Mouse (Mus musculus): ENCODE results near the gene Itpr2. TPM values are rescaled to one million over a fixed set of nuclear protein-coding genes. Genes with fewer than 3 reads are reported as not detected.

Gene Itpr2
- polyA plus RNA-seq, 1 experiment from 2014 or later = 4.1 TPM

DNA sequence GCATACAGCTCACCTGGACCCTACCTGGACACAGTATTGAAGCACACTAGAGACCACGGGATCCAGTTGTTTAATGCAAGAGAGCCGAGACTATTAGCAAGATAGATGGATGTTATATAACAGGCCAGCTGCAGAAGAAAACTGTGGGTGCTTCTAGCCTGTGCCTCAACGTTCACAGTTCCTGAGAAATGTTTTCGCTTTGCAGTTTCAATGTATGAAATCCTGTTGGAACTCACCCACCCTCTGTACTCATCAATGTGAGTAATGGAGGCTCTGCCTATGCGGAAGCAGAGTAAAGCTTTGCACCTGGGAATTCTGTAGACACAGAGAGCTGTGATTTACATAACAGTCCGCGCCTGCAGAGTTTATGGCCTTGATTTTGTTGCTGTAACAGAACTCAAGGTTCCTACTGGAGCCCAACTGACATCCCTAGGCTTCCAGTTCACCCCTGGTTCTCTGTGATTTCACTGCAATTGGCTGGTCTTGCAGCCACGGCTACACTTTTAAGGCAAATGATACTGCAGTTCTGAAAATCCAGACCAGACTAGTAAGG, 344.0 kb downstream of the Itpr2 start:
- DNase-seq (ENCODE audit: extremely low spot score, low spot score) = no peak
- no peak overlapping the region for H3K4me3 ChIP-seq
- no peaks in the 10 kb centered on the region for H3K36me3 ChIP-seq (replicated peaks)
- no peaks in the 10 kb centered on the region for H3K4me1 ChIP-seq
- H3K9me3 ChIP-seq = no peaks in the 10 kb centered on the region
- WGBS = 83% methylated on average over 8 of the region's 8 CpGs
- no peaks in the 10 kb centered on the region for H3K27me3 ChIP-seq (ENCODE audit: poor library complexity, severe bottlenecking)
- no peak overlapping the region for H3K27ac ChIP-seq

GRCm38 (mm10) chr6:146157099-146157498, 344.9 kb downstream of the Itpr2 start:
- 95% methylated on average over 14 of the region's 14 CpGs for WGBS
- no peak for DNase-seq (ENCODE audit: extremely low spot score, low spot score)
- H3K36me3 ChIP-seq (replicated peaks) = no peaks in the 10 kb centered on the region

DNA sequence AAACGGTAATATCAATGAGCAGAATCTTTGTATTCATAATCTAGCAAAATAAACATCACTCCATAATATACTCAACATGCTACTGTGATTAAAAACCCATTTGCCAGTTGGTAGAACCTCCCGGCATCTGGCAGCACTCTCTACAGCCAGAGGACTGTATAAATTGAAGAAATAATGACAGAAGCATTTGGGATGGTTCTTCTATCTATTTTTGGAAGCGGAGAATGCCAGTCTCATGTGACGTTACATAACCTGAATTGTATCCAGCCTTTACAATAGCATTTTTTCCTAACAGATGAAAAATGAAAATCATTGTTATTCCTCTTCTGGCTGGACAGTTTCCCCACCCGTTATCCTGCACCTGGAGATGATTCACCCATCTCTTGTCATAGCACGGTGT, 345.5 kb downstream of the Itpr2 start:
- no peak overlapping the region for H3K4me3 ChIP-seq
- H3K27ac ChIP-seq = no peak overlapping the region
- H3K27me3 ChIP-seq (ENCODE audit: poor library complexity, severe bottlenecking) = no peaks in the 10 kb centered on the region
- no peak for DNase-seq (ENCODE audit: extremely low spot score, low spot score)
- no peaks in the 10 kb centered on the region for H3K9me3 ChIP-seq
- WGBS = 94% methylated on average over 6 of the region's 6 CpGs
- H3K36me3 ChIP-seq (replicated peaks) = no peaks in the 10 kb centered on the region
- H3K4me1 ChIP-seq = no peaks in the 10 kb centered on the region

More at GRCm38 (mm10) chr6:146157099-146157498, 344.9 kb downstream of the Itpr2 start:
- H3K27ac ChIP-seq = no peak overlapping the region
- no peaks in the 10 kb centered on the region for H3K27me3 ChIP-seq (ENCODE audit: poor library complexity, severe bottlenecking)
- no peak overlapping the region for H3K4me3 ChIP-seq
- no peaks in the 10 kb centered on the region for H3K9me3 ChIP-seq
- H3K4me1 ChIP-seq = no peaks in the 10 kb centered on the region

- WGBS = 89% methylated on average over 8 of the region's 8 CpGs
- H3K36me3 ChIP-seq (replicated peaks) = no peaks in the 10 kb centered on the region
- no peaks in the 10 kb centered on the region for H3K4me1 ChIP-seq
- no peaks in the 10 kb centered on the region for H3K27me3 ChIP-seq (ENCODE audit: poor library complexity, severe bottlenecking)
- H3K4me3 ChIP-seq = no peak overlapping the region
- no peak for DNase-seq (ENCODE audit: extremely low spot score, low spot score)
- no peak overlapping the region for H3K27ac ChIP-seq
- no peaks in the 10 kb centered on the region for H3K9me3 ChIP-seq
Measured at GRCm38 (mm10) chr6:146155156-146155734, 346.8 kb downstream of the Itpr2 start.

DNA sequence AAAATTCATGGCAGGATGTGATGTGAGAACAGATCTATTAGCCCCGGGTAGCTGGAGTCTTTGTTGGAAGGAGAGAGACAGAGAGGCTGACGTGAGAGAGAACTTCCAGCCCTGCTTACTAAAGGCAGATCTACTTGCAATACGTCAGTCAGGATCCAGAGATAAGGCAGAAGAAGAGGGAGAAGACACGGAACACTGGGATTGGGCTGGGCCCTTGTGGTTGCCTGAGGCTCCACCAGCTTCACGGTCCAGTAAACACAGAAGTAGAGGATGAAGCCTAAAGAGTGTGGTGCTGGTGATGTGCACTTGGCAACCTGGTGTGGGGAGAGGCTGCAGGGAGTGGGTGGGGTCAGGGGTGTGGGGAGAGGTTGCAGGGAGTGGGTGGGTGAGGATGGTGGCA, 349.2 kb downstream of the Itpr2 start:
- no peak overlapping the region for H3K4me3 ChIP-seq
- no peaks in the 10 kb centered on the region for H3K36me3 ChIP-seq (replicated peaks)
- no peaks in the 10 kb centered on the region for H3K4me1 ChIP-seq
- H3K27me3 ChIP-seq (ENCODE audit: poor library complexity, severe bottlenecking) = no peaks in the 10 kb centered on the region
- DNase-seq (ENCODE audit: extremely low spot score, low spot score) = no peak
- H3K9me3 ChIP-seq = no peaks in the 10 kb centered on the region
- H3K27ac ChIP-seq = no peak overlapping the region
- 69% methylated on average over 5 of the region's 5 CpGs for WGBS

DNA sequence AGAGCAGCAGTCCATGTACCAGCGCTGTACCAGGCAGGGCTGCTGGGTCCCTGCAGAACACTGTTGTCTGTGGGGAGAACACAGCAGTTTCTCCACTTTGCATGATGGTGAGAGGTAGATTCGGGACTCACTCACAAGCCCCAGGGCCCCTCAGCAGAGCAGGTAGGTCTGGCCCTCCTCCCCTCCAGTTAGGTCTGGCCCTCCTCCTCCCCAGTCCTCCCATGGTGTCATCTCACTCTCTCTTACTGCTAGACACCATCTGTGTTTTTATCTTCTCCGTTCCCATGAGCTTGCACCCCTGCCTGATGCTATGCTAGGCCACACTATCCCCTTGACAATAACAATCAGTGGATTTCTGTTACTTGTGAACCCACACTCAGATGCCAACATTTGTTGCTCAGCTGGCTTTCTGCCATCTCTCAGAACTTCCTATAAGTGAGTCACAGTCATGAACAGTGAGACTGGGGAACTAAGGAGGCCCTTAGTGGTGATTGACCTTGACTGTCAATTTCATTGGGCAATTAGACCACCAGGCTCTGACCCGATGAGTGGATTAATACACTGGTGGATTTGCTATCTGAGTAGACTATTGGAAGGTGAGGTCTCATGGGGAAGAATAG, 360.9 kb downstream of the Itpr2 start:
- Histone ChIP-seq H3K27me3 (ENCODE audit: poor library complexity, severe bottlenecking) (no peaks in the 10 kb centered on the region), H3K36me3 (replicated peaks) (no peaks in the 10 kb centered on the region), H3K27ac (no peak overlapping the region), H3K4me1 (peaks cover 9% of the 10 kb centered on the region), H3K4me3 (no peak overlapping the region), H3K9me3 (peaks cover 6% of the 10 kb centered on the region)
- WGBS = 83% methylated on average over 4 of the region's 4 CpGs
- no peak for DNase-seq (ENCODE audit: extremely low spot score, low spot score)

- Histone ChIP-seq H3K4me1 (peaks cover 18% of the 10 kb centered on the region), H3K4me3 (no peak overlapping the region), H3K27ac (no peak overlapping the region), H3K36me3 (replicated peaks) (no peaks in the 10 kb centered on the region), H3K27me3 (ENCODE audit: poor library complexity, severe bottlenecking) (no peaks in the 10 kb centered on the region), H3K9me3 (no peaks in the 10 kb centered on the region)
- WGBS = 94% methylated on average over 6 of the region's 6 CpGs
- DNase-seq (ENCODE audit: extremely low spot score, low spot score) = no peak
Measured at GRCm38 (mm10) chr6:146140171-146140570, 361.9 kb downstream of the Itpr2 start.

DNA sequence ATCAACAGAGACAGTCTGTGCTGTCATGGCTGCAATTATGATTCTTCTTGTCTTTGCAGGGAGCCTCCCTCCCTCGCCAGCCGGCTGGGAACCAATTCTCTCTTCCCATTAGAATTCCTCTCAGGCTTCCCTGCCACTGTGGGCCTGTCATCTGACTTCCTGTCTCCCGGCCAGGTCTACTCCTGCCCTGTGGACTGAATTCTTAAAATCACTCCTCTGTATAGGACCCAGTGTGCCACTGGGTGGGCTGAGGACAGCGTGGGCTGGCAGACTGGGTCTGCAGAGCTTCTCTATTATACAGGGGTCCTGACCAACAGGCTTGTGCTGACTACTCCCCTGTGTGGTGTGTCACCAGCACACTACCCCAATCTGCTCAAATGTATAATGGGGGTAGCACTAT, 365.4 kb downstream of the Itpr2 start:
- Histone ChIP-seq H3K27ac (0 out of 2 replicates have a peak overlapping the region, but pooled peaks have one; percentile 30), H3K27me3 (ENCODE audit: poor library complexity, severe bottlenecking) (no peaks in the 10 kb centered on the region), H3K9me3 (no peaks in the 10 kb centered on the region), H3K4me1 (peaks cover 18% of the 10 kb centered on the region), H3K4me3 (no peak overlapping the region), H3K36me3 (replicated peaks) (no peaks in the 10 kb centered on the region)
- WGBS = 73% methylated on average over 4 of the region's 4 CpGs
- DNase-seq (ENCODE audit: extremely low spot score, low spot score) = no peak

DNA sequence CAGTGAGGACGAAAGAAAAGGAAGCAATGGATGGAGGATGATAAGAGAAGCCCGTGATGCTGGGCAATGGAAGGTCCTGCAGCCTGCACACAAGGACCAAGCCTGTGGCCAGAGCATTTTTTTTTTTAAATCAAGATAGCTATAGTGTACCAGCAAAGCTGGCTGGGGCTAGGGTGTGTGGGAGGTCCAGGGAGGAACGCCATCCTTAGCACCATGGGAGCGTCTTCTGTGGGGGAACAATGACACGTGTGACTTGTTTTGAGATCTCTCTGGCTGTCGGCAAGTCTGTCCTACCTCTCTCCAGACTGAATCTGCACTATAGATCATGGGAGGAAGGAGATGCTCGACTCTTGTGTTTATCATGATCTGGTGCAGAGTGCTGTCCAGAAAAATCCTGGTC, 365.8 kb downstream of the Itpr2 start:
- DNase-seq (ENCODE audit: extremely low spot score, low spot score) = no peak

GRCm38 (mm10) chr6:146135291-146135690, 366.7 kb downstream of the Itpr2 start:
- no peak for DNase-seq (ENCODE audit: extremely low spot score, low spot score)
- Histone ChIP-seq H3K27me3 (ENCODE audit: poor library complexity, severe bottlenecking) (no peaks in the 10 kb centered on the region), H3K36me3 (replicated peaks) (no peaks in the 10 kb centered on the region), H3K9me3 (no peaks in the 10 kb centered on the region), H3K4me1 (peaks cover 18% of the 10 kb centered on the region), H3K4me3 (no peak overlapping the region), H3K27ac (no peak overlapping the region)
- WGBS = 73% methylated on average over 8 of the region's 8 CpGs

More for the DNA sequence above, 365.8 kb downstream of the Itpr2 start:
- Histone ChIP-seq H3K4me3 (no peak overlapping the region), H3K27me3 (ENCODE audit: poor library complexity, severe bottlenecking) (no peaks in the 10 kb centered on the region), H3K36me3 (replicated peaks) (no peaks in the 10 kb centered on the region), H3K9me3 (no peaks in the 10 kb centered on the region), H3K27ac (0 out of 2 replicates have a peak overlapping the region, but pooled peaks have one; percentile 30), H3K4me1 (peaks cover 18% of the 10 kb centered on the region)
- 68% methylated on average over 7 of the region's 7 CpGs for WGBS

- no peak overlapping the region for H3K27ac ChIP-seq
Measured at GRCm38 (mm10) chr6:146133921-146134320, 368.1 kb downstream of the Itpr2 start.

DNA sequence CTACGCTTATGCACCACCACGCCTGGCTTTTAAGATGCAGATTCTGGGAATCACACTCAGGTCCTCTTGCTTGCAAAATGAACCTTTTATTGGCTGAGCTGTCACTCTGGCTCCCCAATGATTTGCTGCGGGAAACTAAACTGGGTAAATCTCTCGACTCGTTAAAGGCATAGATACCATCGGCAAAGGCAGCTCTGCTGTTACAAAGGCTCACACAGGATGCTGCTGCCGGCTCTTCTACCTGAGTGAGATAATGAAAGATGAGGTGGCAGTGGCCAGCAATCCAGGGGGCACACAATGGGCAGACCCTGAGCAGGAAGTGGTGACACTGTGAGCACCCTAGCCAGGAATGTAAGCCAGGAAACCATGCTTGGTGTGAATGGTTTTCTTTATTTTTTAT, 373.0 kb downstream of the Itpr2 start:
- Histone ChIP-seq H3K4me3 (no peak overlapping the region), H3K9me3 (no peaks in the 10 kb centered on the region), H3K27me3 (ENCODE audit: poor library complexity, severe bottlenecking) (no peaks in the 10 kb centered on the region), H3K36me3 (replicated peaks) (no peaks in the 10 kb centered on the region), H3K4me1 (no peaks in the 10 kb centered on the region), H3K27ac (no peak overlapping the region)
- DNase-seq (ENCODE audit: extremely low spot score, low spot score) = peak; percentile 11
- 84% methylated on average over 7 of the region's 7 CpGs for WGBS

More at GRCm38 (mm10) chr6:146133921-146134320, 368.1 kb downstream of the Itpr2 start:
- 92% methylated on average over 8 of the region's 8 CpGs for whole genome bisulfite sequencing
- Histone ChIP-seq H3K4me3 (no peak overlapping the region), H3K4me1 (peaks cover 18% of the 10 kb centered on the region), H3K9me3 (no peaks in the 10 kb centered on the region), H3K36me3 (replicated peaks) (no peaks in the 10 kb centered on the region), H3K27me3 (ENCODE audit: poor library complexity, severe bottlenecking) (no peaks in the 10 kb centered on the region)
- DNase-seq (ENCODE audit: extremely low spot score, low spot score) = no peak
